Mouse (Mus musculus): ENCODE data around the gene Ppp1r14b. TPM values are rescaled to one million over a fixed set of nuclear protein-coding genes. Genes with fewer than 3 reads are reported as not detected.

The Ppp1r14b gene
- polyA plus RNA-seq, 1 experiment from 2014 or later: 221 TPM

DNA sequence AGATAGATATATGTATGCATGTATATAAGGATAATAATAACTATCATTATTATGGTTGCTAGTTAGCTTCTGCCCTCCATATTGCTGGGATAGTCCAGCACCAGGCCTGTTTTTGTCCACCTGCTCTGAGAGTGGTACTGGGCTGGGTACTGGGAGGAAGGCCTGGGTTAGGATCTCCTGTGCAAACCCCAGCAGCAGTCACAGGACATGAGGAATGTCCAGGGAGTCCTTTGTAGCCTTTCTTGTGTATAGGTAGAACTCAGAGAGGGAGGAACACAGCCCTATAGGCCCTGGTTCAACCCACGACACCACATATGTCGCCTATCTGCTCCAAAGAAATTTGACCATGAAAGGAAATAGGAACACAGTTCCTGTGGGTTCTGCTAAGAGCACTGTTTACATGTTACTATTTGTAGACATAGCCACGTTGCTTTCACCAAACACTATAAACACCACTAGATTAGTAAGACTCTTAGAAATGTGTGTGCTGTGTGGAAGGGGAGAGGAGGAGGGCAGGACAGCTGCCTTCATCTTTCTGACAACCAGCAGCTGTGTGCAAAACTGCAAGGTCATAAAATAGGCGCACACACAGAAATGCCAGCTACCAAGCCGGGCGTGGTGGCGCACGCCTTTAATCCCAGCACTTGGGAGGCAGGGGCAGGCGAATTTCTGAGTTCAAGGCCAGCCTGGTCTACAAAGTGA is 32.3 kb downstream of the Ppp1r14b start:
- ATAC-seq (replicated peaks; ENCODE audit: low FRiP score): no peak
- Histone ChIP-seq H3K9me3 (ENCODE audit: control insufficient read depth, low read length) (no peaks in the 10 kb centered on the region), H3K4me1 (replicated peaks; ENCODE audit: control insufficient read depth, insufficient read depth, low read length) (no peaks in the 10 kb centered on the region), H3K4me3 (ENCODE audit: low read depth, low read length) (no peak overlapping the region), H3K27ac (ENCODE audit: low read depth, low read length) (no peak overlapping the region), H3K9ac (ENCODE audit: low read depth, low read length) (no peak overlapping the region), H3K27me3 (replicated peaks; ENCODE audit: control insufficient read depth, insufficient read depth, low read length) (no peaks in the 10 kb centered on the region), H3K4me2 (no peak overlapping the region), H3K36me3 (ENCODE audit: control insufficient read depth, insufficient read depth, low read length) (peaks cover 8% of the 10 kb centered on the region; the same call in 1 of the 2 replicates)
- WGBS: 83% methylated on average over 8 of the region's 9 CpGs
- no peak for DNase-seq (ENCODE audit: low spot score)

- no peak for ATAC-seq (replicated peaks; ENCODE audit: low FRiP score)
- H3K9me3 ChIP-seq (ENCODE audit: control insufficient read depth, low read length): no peaks in the 10 kb centered on the region
- no peak overlapping the region for H3K4me2 ChIP-seq
- peaks cover 2% of the 10 kb centered on the region for H3K4me1 ChIP-seq (replicated peaks; ENCODE audit: control insufficient read depth, insufficient read depth, low read length)
- H3K27me3 ChIP-seq (replicated peaks; ENCODE audit: control insufficient read depth, insufficient read depth, low read length): no peaks in the 10 kb centered on the region
- 79% methylated on average over 4 of the region's 4 CpGs for WGBS
- H3K4me3 ChIP-seq (ENCODE audit: low read depth, low read length): no peak overlapping the region
- H3K36me3 ChIP-seq (ENCODE audit: control insufficient read depth, insufficient read depth, low read length): peaks cover 14% of the 10 kb centered on the region
- no peak overlapping the region for H3K27ac ChIP-seq (ENCODE audit: low read depth, low read length)
- H3K9ac ChIP-seq (ENCODE audit: low read depth, low read length): no peak overlapping the region
- DNase-seq (ENCODE audit: low spot score): no peak
Observed at GRCm38 (mm10) chr19:7012426-7012825, 37.7 kb downstream of the Ppp1r14b start.

- no peak overlapping the region for H3K4me3 ChIP-seq (ENCODE audit: low read depth, low read length)
- ATAC-seq (replicated peaks; ENCODE audit: low FRiP score) (no peak), DNase-seq (ENCODE audit: low spot score) (no peak)
- no peak overlapping the region for H3K4me2 ChIP-seq
- no peaks in the 10 kb centered on the region for H3K27me3 ChIP-seq (replicated peaks; ENCODE audit: control insufficient read depth, insufficient read depth, low read length)
- no peaks in the 10 kb centered on the region for H3K9me3 ChIP-seq (ENCODE audit: control insufficient read depth, low read length)
- H3K36me3 ChIP-seq (ENCODE audit: control insufficient read depth, insufficient read depth, low read length): peaks cover 15% of the 10 kb centered on the region
- H3K27ac ChIP-seq (ENCODE audit: low read depth, low read length): no peak overlapping the region
- peaks cover 6% of the 10 kb centered on the region for H3K4me1 ChIP-seq (replicated peaks; ENCODE audit: control insufficient read depth, insufficient read depth, low read length)
- no peak overlapping the region for H3K9ac ChIP-seq (ENCODE audit: low read depth, low read length)
- WGBS: 86% methylated on average over 9 of the region's 9 CpGs
Observed at GRCm38 (mm10) chr19:7013984-7014383, 39.2 kb downstream of the Ppp1r14b start.

- WGBS: 91% methylated on average over 20 of the region's 20 CpGs
- Histone ChIP-seq H3K9me3 (ENCODE audit: control insufficient read depth, low read length) (no peaks in the 10 kb centered on the region), H3K4me1 (replicated peaks; ENCODE audit: control insufficient read depth, insufficient read depth, low read length) (peaks cover 11% of the 10 kb centered on the region), H3K27me3 (replicated peaks; ENCODE audit: control insufficient read depth, insufficient read depth, low read length) (no peaks in the 10 kb centered on the region), H3K36me3 (ENCODE audit: control insufficient read depth, insufficient read depth, low read length) (peaks cover 16% of the 10 kb centered on the region), H3K4me3 (ENCODE audit: low read depth, low read length) (no peak overlapping the region), H3K4me2 (no peak overlapping the region), H3K9ac (ENCODE audit: low read depth, low read length) (no peak overlapping the region), H3K27ac (ENCODE audit: low read depth, low read length) (no peak overlapping the region)
- ATAC-seq (replicated peaks; ENCODE audit: low FRiP score) (no peak), DNase-seq (ENCODE audit: low spot score) (no peak)
Observed at GRCm38 (mm10) chr19:7014481-7015135, 39.8 kb downstream of the Ppp1r14b start.

DNA sequence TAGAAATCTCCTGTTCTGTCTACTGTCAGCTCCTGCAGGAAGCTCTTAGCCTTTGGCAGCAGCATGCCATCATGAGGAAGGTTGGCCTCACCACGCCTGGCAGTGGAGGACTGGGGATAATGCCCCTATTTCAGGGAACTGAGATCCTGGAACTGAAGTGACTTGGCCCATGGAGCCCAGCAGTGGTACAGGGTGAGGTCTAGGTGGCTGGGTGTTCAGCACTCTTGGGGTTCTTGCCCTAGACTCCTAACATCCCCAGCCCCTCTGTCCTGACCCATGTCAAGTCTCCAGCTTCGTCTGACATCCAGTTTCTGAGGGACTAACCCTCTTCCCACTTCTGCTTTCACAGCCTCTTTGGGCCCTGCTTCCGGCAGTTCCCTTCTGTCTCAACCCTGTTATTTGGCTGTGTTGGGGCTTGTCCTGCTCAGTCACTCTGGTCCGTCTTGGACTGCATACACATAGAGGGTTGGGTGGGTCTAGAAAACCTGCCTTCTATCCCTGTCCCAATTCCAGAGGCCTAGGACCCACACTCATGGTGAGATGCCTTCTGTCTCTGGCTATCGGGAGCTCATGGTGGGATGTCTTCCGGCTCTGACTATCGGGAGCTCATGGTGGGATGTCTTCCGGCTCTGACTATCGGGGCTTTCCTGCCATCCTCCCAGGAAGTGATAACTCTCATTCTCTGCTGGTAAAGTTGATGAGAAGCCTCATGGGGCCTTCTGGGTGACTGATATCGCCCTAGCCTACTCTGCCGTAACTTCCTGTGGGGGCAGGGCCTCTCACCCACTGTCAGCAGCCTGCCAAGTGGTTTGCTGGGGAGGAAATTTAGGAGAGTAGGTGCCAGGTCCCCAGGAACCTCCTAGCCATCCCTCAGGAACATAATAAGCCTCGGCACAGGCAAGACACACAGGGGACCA is 43.0 kb downstream of the Ppp1r14b start:
- Histone ChIP-seq H3K9ac (ENCODE audit: low read depth, low read length) (peak overlapping the region; percentile 81), H3K27ac (ENCODE audit: low read depth, low read length) (peak overlapping the region; percentile 88), H3K9me3 (ENCODE audit: control insufficient read depth, low read length) (no peaks in the 10 kb centered on the region), H3K4me1 (replicated peaks; ENCODE audit: control insufficient read depth, insufficient read depth, low read length) (peaks cover 20% of the 10 kb centered on the region), H3K27me3 (replicated peaks; ENCODE audit: control insufficient read depth, insufficient read depth, low read length) (no peaks in the 10 kb centered on the region), H3K36me3 (ENCODE audit: control insufficient read depth, insufficient read depth, low read length) (peaks cover 39% of the 10 kb centered on the region), H3K4me3 (ENCODE audit: low read depth, low read length) (peak overlapping the region; percentile 61), H3K4me2 (peak overlapping the region; percentile 75)
- 42% methylated on average over 12 of the region's 12 CpGs for WGBS
- peak; percentile 88 for ATAC-seq (replicated peaks; ENCODE audit: low FRiP score)
- DNase-seq (ENCODE audit: low spot score): peak; percentile 66

DNA sequence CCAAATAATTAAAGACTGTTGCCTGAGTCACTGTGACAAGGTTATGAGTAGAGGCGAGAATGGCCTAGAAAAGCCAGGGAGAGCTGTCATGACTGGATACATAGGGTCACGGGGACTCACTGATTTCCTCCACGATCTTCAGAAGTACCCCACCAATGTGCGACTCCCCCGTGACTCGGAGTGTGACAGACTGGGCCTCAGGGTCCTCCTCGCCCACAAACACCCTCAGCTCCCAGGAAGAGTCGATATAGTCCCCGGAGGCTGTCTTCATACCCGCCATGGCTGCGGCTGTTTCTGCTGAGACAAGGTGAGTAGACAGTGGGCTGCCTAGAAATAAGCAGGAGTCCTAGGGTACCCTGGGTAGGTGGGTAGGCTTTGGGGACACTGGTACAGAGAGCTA is 43.8 kb downstream of the Ppp1r14b start:
- Histone ChIP-seq H3K27ac (ENCODE audit: low read depth, low read length) (peak overlapping the region; percentile 88), H3K9me3 (ENCODE audit: control insufficient read depth, low read length) (no peaks in the 10 kb centered on the region), H3K4me3 (ENCODE audit: low read depth, low read length) (peak overlapping the region; percentile 61), H3K4me2 (peak overlapping the region; percentile 75), H3K4me1 (replicated peaks; ENCODE audit: control insufficient read depth, insufficient read depth, low read length) (peaks cover 20% of the 10 kb centered on the region), H3K9ac (ENCODE audit: low read depth, low read length) (peak overlapping the region; percentile 81), H3K27me3 (replicated peaks; ENCODE audit: control insufficient read depth, insufficient read depth, low read length) (no peaks in the 10 kb centered on the region), H3K36me3 (ENCODE audit: control insufficient read depth, insufficient read depth, low read length) (peaks cover 45% of the 10 kb centered on the region)
- WGBS: 42% methylated on average over 11 of the region's 11 CpGs
- DNase-seq (ENCODE audit: low spot score) (no peak), ATAC-seq (replicated peaks; ENCODE audit: low FRiP score) (no peak)

GRCm38 (mm10) chr19:7019191-7019590 is 44.4 kb downstream of the Ppp1r14b start, which contains the start of gene Fermt3:
Fermt3 (minus strand) TSS chr19:7019469.
- DNase-seq (ENCODE audit: low spot score): peak; percentile 71
- peak; percentile 77 for ATAC-seq (replicated peaks; ENCODE audit: low FRiP score)
- peak within 1 kb of the TSS; percentile 61 for H3K4me3 ChIP-seq (ENCODE audit: low read depth, low read length)
- no peaks in the 10 kb centered on the region for H3K27me3 ChIP-seq (replicated peaks; ENCODE audit: control insufficient read depth, insufficient read depth, low read length)
- H3K9ac ChIP-seq (ENCODE audit: low read depth, low read length): peak within 1 kb of the TSS; percentile 81
- H3K27ac ChIP-seq (ENCODE audit: low read depth, low read length): peak within 1 kb of the TSS; percentile 88
- peaks cover 20% of the 10 kb centered on the region for H3K4me1 ChIP-seq (replicated peaks; ENCODE audit: control insufficient read depth, insufficient read depth, low read length)
- H3K4me2 ChIP-seq: peak within 1 kb of the TSS; percentile 75
- WGBS: 28% methylated on average over 5 of the region's 5 CpGs
- peaks cover 41% of the 10 kb centered on the region for H3K36me3 ChIP-seq (ENCODE audit: control insufficient read depth, insufficient read depth, low read length)
- no peaks in the 10 kb centered on the region for H3K9me3 ChIP-seq (ENCODE audit: control insufficient read depth, low read length)

DNA sequence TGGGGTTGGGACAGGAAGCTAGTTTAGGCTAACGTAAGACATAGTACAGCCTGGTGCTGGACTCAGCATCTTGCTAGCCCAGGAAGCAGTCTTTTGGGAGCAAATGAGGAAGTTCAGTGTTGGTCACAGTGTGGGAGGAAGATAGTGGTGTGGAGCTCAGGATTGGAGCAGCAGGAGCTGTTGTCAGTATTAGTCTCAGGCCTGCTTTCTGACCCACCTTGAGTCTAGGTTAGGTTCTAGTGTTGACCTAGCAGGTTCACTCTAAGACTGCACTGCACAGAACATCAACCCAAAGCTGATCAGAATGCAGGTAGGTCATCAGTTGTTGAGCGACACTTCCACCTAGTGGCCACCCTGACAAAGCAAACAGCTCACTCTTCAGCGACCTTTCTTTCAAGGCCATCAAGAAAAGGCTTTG is 45.5 kb downstream of the Ppp1r14b start:
- ATAC-seq (replicated peaks; ENCODE audit: low FRiP score) (peak; percentile 19; the same call in 1 of the 2 replicates), DNase-seq (ENCODE audit: low spot score) (no peak)
- WGBS: 31% methylated on average over 3 of the region's 3 CpGs
- no peaks in the 10 kb centered on the region for H3K27me3 ChIP-seq (replicated peaks; ENCODE audit: control insufficient read depth, insufficient read depth, low read length)
- peak overlapping the region; percentile 88 for H3K27ac ChIP-seq (ENCODE audit: low read depth, low read length)
- no peak overlapping the region; the same call in 1 of the 2 replicates for H3K4me3 ChIP-seq (ENCODE audit: low read depth, low read length)
- H3K36me3 ChIP-seq (ENCODE audit: control insufficient read depth, insufficient read depth, low read length): peaks cover 44% of the 10 kb centered on the region
- H3K9me3 ChIP-seq (ENCODE audit: control insufficient read depth, low read length): no peaks in the 10 kb centered on the region
- H3K9ac ChIP-seq (ENCODE audit: low read depth, low read length): peak overlapping the region; percentile 81; the same call in 1 of the 2 replicates
- H3K4me2 ChIP-seq: peak overlapping the region; percentile 75
- H3K4me1 ChIP-seq (replicated peaks; ENCODE audit: control insufficient read depth, insufficient read depth, low read length): peaks cover 20% of the 10 kb centered on the region

All from liver, embryonic 11.5 days (tissue).